Mouse (Mus musculus): Measurements from ENCODE around the gene Baiap2. TPM values are rescaled to one million over a fixed set of nuclear protein-coding genes. Genes with fewer than 3 reads are reported as not detected.

Baiap2 gene
- polyA plus RNA-seq, 1 experiment, result 8.8 TPM

DNA sequence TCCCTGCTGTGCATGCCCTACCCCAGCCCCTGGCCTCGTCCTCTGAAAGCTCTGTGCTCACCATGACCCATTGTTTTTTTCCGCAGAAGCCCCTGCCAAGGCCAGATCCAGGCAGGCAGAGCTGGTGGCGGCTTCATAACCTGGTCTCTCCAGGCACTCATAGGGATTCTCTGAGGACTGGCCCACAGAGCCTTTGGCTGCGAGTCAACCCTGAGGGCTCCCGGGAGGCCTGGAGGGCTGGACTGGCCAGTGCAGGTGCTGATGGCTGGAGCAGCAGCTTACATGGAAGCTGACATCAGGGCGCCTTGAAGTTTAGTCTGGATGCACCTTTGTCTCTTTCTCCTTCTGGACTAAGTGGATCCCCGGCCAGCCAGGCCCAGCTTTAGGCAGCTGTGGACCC lies 24.0 kb upstream of the Baiap2 start:
- no peak for DNase-seq (ENCODE audit: low read depth, low spot score)
- 90% methylated on average over 7 of the region's 7 CpGs for WGBS

DNA sequence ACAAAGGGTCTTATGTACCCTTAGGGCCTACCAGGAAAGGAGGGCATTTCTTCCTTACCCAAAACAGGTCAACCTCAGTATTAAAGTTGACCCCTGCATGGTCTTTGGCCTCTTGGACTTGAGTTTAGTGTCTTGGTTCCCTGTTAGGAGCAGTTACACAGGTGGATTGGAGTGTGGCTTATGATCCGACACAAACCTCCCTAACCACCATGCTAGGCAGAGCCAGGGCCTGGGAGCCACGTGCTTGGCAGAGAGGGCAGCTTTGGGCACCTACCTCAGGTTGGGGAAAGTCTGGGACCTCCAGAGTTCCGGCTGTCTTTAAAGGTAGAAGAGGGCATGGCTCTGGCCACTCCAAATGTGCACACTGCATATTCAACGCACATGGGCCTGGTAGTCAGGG lies 23.1 kb upstream of the Baiap2 start:
- WGBS, result 92% methylated on average over 4 of the region's 4 CpGs
- DNase-seq (ENCODE audit: low read depth, low spot score), result no peak

DNA sequence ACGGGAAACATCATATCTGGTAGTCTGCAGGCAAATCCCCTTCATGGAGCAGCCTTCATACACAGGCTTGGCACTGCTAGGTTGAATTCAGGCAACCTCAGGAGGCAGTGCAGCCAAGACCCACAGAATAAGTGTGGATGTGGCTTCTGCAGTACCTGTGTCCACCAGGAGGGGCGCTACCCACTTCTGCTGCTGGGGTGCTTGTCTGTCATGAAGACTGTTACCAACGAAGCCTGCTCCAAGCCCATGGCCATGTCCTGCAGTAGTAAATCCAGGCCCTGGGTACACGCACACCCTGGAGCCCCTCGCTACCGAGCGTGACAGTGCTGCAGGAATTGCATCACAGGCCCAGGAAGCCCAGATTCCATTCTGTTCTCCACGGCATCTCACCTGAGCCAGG lies 22.7 kb upstream of the Baiap2 start:
- WGBS, result 64% methylated on average over 8 of the region's 8 CpGs
- DNase-seq (ENCODE audit: low read depth, low spot score), result no peak

DNA sequence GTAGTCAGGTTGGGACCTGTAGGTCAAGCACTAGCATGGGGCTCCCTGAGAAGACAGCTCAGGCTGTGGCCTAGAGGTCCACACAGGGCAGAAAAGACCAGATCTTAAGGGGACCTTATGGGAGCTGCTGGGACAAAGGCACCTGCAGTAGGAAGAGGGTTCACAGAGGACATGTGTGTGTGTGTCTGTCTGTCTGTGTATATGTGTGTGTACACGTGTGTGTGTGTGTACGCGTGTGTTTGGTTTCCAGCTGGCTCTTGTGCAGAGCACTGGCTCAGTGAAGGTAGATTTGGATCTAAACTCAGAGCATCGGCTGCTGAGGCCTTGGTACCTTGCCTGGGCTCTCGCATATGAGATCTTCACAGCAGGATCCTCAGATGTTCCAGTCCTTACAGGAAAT lies 21.9 kb upstream of the Baiap2 start:
- DNase-seq (ENCODE audit: low read depth, low spot score), result no peak
- WGBS, result 90% methylated on average over 5 of the region's 5 CpGs

DNA sequence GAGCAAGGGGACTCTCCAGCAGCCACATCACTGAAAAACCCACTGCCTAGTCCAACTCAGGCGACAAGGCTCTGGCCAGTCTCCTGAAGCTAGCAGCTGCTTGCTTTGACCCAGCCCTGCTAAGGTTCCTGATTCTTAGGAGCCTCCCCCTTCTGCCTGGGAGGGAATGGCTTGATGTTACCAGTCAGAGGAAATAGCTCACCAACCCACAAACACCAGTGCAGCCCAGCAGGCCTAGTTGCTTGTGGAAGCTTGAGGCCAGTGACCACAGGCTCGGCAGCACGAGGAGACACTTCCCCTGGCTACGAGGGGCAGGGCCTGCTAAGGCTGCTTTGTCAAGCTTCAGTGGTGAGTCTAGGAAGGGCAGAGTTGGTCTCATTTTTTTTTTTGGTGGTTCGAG lies 17.4 kb upstream of the Baiap2 start:
- 76% methylated on average over 5 of the region's 5 CpGs for WGBS
- no peak for DNase-seq (ENCODE audit: low read depth, low spot score)

DNA sequence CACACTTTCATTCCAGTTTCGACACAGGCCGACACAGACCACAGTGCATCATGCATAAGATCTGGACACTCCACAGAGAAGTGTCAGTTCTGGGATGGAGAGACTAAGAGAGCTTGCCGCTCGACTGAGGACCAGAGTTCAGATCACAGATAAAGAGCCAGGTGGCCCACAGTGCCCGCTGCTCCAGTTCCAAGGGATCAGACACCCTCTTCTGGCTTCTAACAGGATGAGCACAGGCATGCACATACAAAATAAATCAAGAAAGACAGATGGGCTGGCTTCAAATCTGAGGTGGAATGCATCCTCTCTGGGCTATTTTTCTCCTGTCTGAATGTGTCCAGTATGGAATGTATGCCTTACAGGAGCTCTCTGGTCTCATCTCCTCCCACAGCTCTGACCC lies 15.8 kb upstream of the Baiap2 start:
- DNase-seq (ENCODE audit: low read depth, low spot score), result no peak
- WGBS, result 69% methylated on average over 5 of the region's 5 CpGs

DNA sequence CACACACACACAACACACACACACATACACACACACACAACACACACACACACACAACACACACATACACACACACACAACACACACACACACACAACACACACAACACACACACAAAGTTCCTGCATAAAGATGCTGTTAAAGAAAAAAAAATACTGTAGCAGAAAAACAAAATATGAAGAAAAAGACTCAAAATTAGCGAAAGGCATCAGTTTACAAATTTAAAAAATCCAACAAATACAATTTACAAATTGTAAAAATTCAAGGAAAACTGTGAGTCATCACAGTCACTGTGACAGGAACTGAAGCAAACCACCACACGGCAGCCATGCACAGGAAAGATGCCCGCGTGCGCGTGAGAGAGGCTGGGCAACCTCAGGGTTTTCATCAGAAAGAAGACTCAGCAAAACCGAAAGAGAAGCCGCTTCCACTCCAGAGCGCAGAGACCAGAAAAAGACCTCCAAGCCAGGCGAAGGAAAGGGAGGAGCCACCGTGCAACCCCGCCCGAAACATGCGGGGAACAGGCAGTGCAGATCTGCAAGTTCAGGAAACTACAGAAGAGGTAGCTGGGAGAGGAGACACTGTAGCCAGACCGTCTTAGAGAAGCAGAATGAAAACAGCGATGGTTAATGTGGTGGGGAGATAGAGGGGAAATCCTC lies 14.4 kb upstream of the Baiap2 start:
- no peak for DNase-seq (ENCODE audit: low read depth, low spot score)
- WGBS, result 23% methylated on average over 16 of the region's 16 CpGs

DNA sequence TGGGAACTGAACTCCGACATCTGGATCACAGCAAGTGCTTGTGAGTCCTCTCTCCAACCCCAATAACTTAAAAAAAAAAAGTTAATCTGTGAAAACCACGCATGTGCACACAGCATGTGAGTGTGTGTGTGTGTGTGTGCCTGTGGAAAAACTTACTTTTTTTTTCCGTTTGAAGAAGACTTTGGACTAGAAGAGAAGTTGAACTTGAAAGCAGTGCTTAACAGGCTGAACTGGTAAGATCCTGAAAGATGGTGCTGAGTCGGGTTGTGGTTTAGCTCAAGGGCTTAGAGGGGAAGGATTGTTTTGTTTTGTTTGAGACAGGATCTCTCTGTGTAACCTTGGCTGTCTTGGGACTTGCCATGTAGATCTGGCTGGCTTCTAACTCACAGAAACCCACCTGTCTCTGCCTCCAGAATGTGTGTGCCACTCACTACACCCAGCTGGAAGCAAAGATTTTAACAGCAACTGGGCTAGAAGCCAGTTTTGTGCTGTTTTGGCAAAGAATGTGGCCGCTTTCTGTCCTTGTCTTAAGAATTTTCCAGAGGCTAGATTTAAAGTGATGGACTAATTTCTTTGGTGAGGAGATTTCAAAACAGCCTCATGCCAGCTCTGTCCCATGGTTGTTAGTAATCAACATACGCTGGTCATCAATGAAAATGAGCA lies 12.8 kb upstream of the Baiap2 start:
- WGBS, result 68% methylated on average over 6 of the region's 6 CpGs
- no peak for DNase-seq (ENCODE audit: low read depth, low spot score)

DNA sequence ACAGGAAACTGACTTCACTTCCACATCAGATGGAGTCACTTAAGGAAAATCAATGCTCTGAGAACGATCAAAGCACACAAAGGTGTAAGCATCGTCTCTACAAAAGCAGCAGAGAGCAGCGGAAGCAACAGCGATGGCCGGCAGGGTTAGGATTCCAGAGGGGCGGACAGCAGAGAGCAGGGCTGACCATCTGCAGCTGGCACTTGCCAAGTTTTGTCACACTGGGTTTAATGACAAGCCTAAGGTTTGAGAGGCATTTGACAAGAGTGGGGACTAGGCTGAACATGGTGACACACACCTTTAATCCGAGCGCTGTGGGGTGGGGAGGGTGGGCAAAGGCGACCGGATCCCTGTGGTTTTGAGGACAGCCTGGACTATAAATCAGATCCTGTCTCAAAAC lies 10.8 kb upstream of the Baiap2 start:
- 75% methylated on average over 10 of the region's 10 CpGs for WGBS

DNA sequence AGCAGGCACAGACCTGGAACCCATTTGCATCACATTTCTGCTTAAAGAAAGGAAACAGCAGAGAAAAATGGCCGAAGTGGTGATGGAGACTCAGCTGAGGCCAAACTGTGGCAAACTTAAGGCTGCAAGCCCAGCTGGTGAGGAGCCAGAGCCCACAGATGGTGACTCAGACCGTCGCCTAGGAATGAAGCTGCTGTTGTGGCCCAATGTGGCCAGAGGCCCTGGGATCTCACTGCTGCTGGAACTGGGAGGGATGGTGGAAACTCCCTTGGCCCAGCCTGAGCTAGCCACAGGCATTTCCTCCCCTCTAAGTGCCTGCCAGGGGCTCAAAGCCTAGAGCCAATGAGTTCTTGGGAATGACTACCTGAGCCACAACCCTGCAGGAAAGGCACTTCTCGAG lies 9.4 kb upstream of the Baiap2 start:
- 40% methylated on average over 4 of the region's 4 CpGs for WGBS
- DNase-seq (ENCODE audit: low read depth, low spot score), result no peak

More for the DNA sequence above, 10.8 kb upstream of the Baiap2 start:
- no peak for DNase-seq (ENCODE audit: low read depth, low spot score)

DNA sequence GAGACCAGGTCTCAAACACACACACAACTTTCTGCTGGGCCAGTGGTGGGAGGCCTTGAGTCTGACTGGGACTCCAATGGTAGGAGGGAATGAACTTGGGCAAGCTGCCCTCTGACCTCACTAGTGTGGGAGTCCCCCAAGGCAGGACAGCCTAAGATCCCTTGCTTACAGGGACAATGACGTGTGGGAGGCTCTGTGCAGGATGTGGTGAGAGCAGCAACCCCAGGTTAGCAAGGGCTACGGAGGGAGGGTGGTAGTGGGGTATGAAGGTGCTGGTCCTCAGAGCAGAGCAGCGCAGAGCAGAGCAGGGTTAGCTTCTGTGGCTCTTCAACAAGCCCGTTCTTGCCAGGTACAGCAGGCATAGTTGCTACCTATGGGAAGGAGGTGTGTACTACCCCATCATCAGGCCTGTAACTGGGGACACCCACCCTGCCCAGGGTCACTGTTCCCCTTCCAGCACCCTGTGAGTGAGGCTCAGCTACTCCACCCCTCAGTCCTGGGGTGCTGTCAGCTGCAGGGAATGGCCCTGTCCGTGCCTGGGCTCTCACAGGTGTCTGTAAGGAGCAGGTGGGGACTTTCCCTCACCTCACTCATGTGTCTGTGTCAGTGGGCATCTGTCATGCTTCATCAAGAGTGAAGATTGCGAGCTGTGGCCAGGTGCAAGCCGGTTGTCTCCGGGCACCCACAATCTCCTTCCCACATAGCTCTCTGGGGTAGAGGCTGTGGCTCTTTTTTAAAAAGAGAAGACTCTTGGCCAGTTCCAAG lies 8.6 kb upstream of the Baiap2 start:
- DNase-seq (ENCODE audit: low read depth, low spot score), result no peak
- WGBS, result 72% methylated on average over 8 of the region's 8 CpGs

DNA sequence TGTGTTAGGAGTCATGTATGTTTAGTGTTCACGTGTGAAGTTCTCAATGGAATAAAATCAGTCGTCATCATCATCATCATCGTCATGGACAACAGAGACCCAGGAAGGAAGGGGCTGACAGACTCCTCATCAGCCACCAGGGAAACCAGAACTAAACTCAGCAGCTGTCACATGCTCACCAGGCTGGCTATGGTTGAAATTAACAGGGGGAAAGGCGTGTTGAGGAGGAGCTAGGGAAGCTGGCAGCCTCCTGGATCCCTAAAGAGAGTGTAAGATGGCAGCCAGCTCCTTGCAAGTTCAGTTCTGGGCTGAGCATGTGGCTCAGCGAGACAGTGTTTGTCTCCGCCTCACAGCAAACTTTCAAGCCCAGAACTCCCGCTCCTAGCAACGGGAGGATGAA lies 7.8 kb upstream of the Baiap2 start:
- WGBS, result 71% methylated on average over 8 of the region's 8 CpGs
- no peak for DNase-seq (ENCODE audit: low read depth, low spot score)

DNA sequence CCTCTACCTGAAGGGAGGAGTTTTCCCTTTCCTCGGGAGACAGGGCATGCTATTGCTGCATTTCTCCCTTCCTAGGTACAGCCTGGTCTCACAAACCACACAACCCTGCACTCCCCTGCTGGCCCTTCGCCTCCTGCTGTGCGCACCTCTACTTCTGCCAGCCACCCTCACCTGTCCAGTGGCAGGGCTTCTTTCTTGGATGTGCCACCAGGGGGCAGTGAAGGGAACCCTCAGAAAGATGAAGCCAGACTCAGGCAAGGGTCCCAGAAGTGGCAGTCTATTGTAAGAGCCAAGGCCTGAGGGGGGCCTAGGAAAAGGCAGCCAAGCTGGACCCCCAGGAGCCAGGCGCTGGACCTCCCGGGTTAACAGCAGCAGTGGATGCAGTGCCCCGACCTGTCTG lies 7.1 kb upstream of the Baiap2 start:
- no peak for DNase-seq (ENCODE audit: low read depth, low spot score)
- 50% methylated on average over 6 of the region's 6 CpGs for WGBS

DNA sequence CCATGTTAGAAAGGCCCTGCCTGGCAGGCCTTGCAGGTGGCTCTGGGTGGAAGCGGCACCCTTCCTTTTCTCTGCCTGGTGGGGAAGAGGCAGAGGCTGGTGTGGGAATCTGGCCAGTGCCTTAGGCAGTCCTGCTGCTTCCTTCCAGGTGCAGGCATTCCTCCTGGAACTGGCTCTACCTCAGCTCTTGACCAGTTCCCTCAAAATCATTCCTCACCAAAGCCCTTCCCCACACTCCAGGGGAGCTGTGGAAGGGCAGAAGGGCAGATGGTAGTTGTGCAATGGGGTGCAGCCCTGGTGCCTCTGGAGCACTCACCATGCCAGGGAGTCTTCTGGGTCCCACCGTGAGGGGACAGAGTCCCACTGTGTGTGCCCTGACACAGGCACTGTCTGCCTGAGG lies 6.1 kb upstream of the Baiap2 start:
- WGBS, result 68% methylated on average over 2 of the region's 2 CpGs
- no peak for DNase-seq (ENCODE audit: low read depth, low spot score)

DNA sequence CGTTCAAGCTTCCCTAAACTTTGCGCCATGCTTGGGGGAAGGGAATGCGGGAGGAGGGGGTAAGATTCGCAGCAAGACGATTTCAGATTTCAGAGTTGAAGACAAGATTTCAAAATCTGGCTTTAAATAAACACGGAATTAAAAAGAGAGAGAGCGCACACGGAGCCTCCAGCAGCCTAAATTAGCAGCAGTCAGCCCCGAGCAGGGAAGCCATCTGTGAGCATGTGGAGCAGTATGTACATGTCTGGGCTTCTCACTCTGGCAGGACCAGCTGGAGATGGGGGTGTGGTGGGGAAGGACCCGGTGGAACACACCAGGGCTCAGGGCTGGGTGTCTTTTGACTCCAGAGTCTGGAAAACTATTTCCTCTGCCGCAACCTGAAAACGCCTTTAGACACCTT lies 5.3 kb upstream of the Baiap2 start:
- 51% methylated on average over 12 of the region's 12 CpGs for WGBS
- DNase-seq (ENCODE audit: low read depth, low spot score), result no peak

DNA sequence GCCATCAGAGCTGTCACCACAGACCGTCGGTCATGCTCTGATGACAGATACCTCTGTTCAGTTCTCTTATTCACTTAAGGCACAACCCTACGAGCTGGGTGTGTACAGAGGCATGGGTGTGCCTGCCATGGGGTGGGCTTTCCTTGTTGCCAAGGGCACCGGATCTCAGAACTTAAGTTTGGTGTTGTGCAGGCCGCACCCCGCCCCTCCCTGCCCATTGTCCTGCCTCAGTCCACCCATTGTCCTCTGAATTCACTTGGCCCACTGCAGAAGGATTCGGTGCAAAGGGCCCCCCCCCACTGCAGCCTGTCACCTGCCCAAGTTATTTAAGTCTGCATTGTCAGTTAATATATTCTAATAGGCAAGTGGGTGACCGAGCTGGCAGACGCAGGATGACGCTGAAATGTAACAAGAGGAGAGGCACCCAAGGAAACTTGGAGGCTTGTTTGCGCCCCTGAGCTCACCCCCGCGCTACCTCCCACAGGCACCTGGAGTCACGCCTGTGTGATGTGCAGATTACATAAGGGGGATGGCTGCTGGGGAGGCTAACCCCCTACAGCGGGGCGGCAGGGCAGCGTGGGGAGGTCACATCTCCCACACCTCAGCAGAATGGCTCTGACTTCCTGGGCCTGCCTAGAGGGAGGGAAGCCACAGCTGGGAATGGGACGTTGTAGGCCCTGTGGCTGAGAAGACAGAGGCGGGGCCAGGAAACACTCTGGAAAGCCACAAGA lies 4.6 kb upstream of the Baiap2 start:
- WGBS, result 40% methylated on average over 19 of the region's 19 CpGs
- no peak for DNase-seq (ENCODE audit: low read depth, low spot score)

DNA sequence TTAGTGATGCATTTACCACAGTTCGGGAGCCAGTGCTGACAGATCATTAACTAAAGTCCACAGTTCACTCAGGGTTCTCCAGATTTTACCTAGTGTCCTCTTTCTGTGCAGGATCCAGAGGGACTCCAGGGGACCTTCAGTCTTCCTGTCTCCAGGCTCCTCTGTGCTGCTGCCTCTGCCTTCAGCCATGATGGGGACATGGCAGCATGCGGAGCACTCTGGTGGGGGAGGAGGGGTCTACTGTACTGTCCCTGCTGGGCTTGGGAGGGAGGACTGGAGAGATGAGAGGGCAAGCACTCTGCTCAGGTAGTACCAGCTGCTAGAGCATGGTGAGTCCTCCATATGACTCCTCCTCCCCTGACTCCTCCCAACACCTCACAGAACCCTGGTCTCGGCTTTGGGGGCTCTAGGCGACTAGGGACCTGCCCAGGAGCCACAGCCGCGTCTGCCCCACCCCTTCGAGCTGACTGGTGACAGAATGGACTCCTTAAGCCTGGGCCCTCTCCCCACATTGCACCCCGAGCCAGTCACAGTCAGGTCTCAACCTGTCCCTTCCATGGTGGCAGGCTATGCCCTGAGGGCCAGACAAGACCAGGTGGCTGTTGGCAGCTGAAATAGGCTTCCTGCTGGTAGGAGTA lies 3.4 kb upstream of the Baiap2 start:
- no peak for DNase-seq (ENCODE audit: low read depth, low spot score)
- 34% methylated on average over 8 of the region's 8 CpGs for whole genome bisulfite sequencing

DNA sequence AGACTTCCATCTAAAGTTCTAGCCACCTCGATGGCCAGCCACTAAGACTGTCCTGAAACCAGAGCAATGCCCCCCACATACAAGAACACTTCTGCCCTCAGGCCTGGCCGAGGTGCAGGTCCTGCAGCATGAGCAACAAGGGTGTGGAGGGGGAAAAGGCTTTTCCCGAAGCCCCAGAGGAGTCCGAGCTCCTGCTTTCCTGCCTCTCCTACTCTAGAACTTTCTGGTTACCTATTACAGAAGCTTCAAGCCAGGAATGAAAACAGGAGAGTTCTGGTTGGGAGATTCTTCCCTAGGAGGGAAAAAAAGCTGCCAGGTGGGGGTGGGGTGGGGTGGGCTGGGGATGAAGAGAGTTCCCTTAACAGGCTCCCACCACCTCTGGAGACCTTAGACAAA lies 2.9 kb upstream of the Baiap2 start:
- no peak for DNase-seq (ENCODE audit: low read depth, low spot score)
- WGBS, result 67% methylated on average over 4 of the region's 4 CpGs

DNA sequence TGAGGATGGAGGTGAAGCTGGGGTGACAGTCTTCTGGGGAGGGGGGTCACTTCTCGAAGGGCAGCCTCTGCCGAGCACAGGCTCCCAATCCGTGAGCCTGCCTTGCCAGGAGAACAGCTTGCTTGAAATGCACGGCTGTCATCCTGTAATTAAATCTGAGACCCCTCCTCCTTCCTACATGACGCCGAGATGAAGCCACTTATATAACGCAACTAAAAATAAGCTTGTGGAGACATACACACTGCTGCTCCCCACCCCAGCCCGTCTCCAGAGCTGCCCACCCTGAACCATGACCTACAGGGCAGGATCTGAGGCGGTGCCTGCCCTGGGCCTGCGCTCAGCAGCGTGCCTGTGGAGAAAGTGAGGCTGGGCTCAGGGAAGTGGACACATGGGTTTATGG lies 2.4 kb upstream of the Baiap2 start:
- no peak for DNase-seq (ENCODE audit: low read depth, low spot score)
- WGBS, result 88% methylated on average over 11 of the region's 11 CpGs

DNA sequence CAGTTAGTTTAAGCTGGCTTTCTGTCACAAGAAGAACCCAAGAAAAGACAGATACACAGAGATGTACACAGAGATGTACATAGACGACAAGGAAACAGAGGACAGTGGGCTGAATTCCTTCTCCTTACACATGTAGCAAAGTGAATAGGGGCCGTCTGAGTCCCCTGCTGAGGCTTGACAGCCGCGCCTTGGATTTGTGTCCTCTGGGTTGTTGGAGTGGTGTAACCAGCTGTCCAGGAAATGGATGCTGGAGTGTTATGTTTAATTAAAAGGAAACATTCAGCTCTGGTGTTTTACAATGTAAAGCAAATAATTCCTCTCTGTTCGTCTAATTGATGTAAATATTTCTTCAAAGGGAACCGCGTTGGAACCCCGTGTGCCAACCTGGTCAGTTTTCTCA lies 769 bp upstream of the Baiap2 start:
- no peak for DNase-seq (ENCODE audit: low read depth, low spot score)
- WGBS, result 8% methylated on average over 8 of the region's 8 CpGs
